Mouse (Mus musculus) layer of hippocampus, postnatal 36 days (tissue): ENCODE data around the gene B020004J07Rik. TPM values are rescaled to one million over a fixed set of nuclear protein-coding genes. Genes with fewer than 3 reads are reported as not detected.
"Not testable (repeated sequence)": the region's sequence is repeated elsewhere in the genome, so short reads cannot be mapped to it uniquely, and the experiment has no call there.

Source experiments
- DNase-seq, 2 experiments: peaks; one replicate each; pipeline ENCODE4 v3.0.0; 2022
- total RNA-seq, 2 experiments: library from RNA; stranded (reverse); gene quantifications; 2 replicates each; pipeline ENCODE4 v1.2.3; 2021

B020004J07Rik gene
- total RNA-seq: not detected

- not testable (repeated sequence) for DNase-seq
Measured at GRCm38 (mm10) chr4:101843923-101844322, at the start of gene B020004J07Rik. Gene B020004J07Rik (minus strand): TSS chr4:101844023.

GRCm38 (mm10) chr4:101889377-101889776 is 45.6 kb upstream of the B020004J07Rik start:
- DNase-seq: no peak

GRCm38 (mm10) chr4:101883641-101884040 is 39.8 kb upstream of the B020004J07Rik start:
- DNase-seq: no peak

- DNase-seq: not testable (repeated sequence)
Measured at GRCm38 (mm10) chr4:101875687-101876086, 31.9 kb upstream of the B020004J07Rik start.

- not testable (repeated sequence) for DNase-seq
Measured at GRCm38 (mm10) chr4:101872031-101872430, 28.2 kb upstream of the B020004J07Rik start.

GRCm38 (mm10) chr4:101862289-101862688 is 18.5 kb upstream of the B020004J07Rik start:
- DNase-seq: no peak

GRCm38 (mm10) chr4:101860873-101861272 is 17.1 kb upstream of the B020004J07Rik start:
- DNase-seq: peak; percentile 2 to 9

- no peak for DNase-seq
Measured at GRCm38 (mm10) chr4:101850908-101851307, 7.1 kb upstream of the B020004J07Rik start.

Other genes with a start within 250 kb of the B020004J07Rik start
- gene Leprot, start 196.3 kb downstream of the B020004J07Rik start, total RNA-seq: 10 to 100 TPM; 26.3 to 27.9 TPM
- gene Lepr, start 126.6 kb downstream of the B020004J07Rik start, total RNA-seq: 1 to 10 TPM; 1.9 to 3.0 TPM
- not detected for gene C130073F10Rik, start 49.8 kb upstream of the B020004J07Rik start, total RNA-seq
- not detected for gene Gm12800, start 65.1 kb upstream of the B020004J07Rik start, total RNA-seq
- gene Gm12794, start 96.4 kb upstream of the B020004J07Rik start, total RNA-seq: not detected
- gene Gm12790, start 137.0 kb upstream of the B020004J07Rik start, total RNA-seq: not detected
- not detected for gene Gm12789, start 142.6 kb upstream of the B020004J07Rik start, total RNA-seq
- gene Pde4b, start 243.5 kb upstream of the B020004J07Rik start, total RNA-seq: 10 to 100 TPM; 65.7 to 71.9 TPM